Mouse (Mus musculus) liver, postnatal 0 days (tissue): Measurements from ENCODE around the gene Dgcr2.

Experiments
- CTCF ChIP-seq: sonication (generic); IDR thresholded peaks from 2 replicates; pipeline ENCODE4 v1.5.1; 2016; ENCODE audit warnings: antibody characterized with exemption, low read depth
- EP300 ChIP-seq: IDR thresholded peaks from 2 replicates; pipeline ENCODE4 v1.6.1; 2016; ENCODE audit warnings: antibody characterized with exemption, low read depth, mild to moderate bottlenecking

DNA sequence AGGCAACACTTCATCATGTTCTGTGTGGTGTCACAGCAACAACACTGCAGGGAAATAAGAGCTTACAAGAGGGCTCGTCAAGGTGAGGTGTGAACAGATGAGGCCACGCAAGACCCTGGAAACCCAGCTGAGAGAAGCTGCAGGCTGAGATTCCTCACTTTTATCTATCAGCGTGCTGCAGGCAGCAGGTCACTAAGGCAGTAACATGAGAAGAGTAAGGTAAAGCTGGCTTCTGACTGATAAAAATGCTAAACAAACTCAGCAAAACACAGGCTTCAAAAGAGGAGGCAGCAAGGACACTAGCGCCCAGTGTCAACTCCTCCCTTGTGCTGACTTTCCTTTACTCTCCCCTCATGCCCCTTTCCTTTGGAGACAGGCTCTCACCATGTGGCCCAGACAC lies 25.4 kb downstream of the Dgcr2 start:
- no peak for TF ChIP-seq EP300
- TF ChIP-seq CTCF: no peak
